Mouse (Mus musculus) ES-E14 (cell line): ENCODE results near the gene Zfand3.

Experiments used
- CHD2 ChIP-seq: IDR thresholded peaks from 2 replicates; pipeline ENCODE4 v1.6.1; 2014; ENCODE audit warnings: mild to moderate bottlenecking, low read depth, low read length, inconsistent platforms
- HCFC1 ChIP-seq: IDR thresholded peaks from 2 replicates; pipeline ENCODE4 v1.6.1; 2012; ENCODE audit warnings: low read length, inconsistent platforms, borderline replicate concordance; ENCODE audit not compliant: insufficient read depth
- MAFK ChIP-seq: IDR thresholded peaks from 2 replicates; pipeline ENCODE4 v1.6.1; 2014; ENCODE audit warnings: mild to moderate bottlenecking, low read depth, low read length, inconsistent platforms; ENCODE audit not compliant: insufficient read depth
- ZC3H11A ChIP-seq: IDR thresholded peaks from 2 replicates; pipeline ENCODE4 v1.6.1; 2012; ENCODE audit warnings: low read depth, mild to moderate bottlenecking, inconsistent platforms, low read length, borderline replicate concordance
- ZNF384 ChIP-seq: IDR thresholded peaks from 2 replicates; pipeline ENCODE4 v1.6.1; 2012; ENCODE audit warnings: low read depth, low read length, inconsistent platforms

GRCm38 (mm10) chr17:30194091-30194490 is 189.6 kb downstream of the Zfand3 start:
- TF ChIP-seq ZNF384 (no peak), MAFK (no peak), HCFC1 (no peak), ZC3H11A (no peak), CHD2 (no peak)
